Mouse (Mus musculus): ENCODE data around the gene Btg1. TPM values are rescaled to one million over a fixed set of nuclear protein-coding genes. Genes with fewer than 3 reads are reported as not detected.

The Btg1 gene
- polyA plus RNA-seq, 1 experiment from 2014 or later, result 35.9 TPM

- no peak for DNase-seq (ENCODE audit: low spot score)
- Histone ChIP-seq H3K9ac (ENCODE audit: low read length) (no peak overlapping the region), H3K27me3 (ENCODE audit: control insufficient read depth, insufficient read depth, low read length) (no peaks in the 10 kb centered on the region), H3K36me3 (ENCODE audit: control insufficient read depth, insufficient read depth, low read length) (no peaks in the 10 kb centered on the region), H3K9me3 (ENCODE audit: control insufficient read depth, low read length) (no peaks in the 10 kb centered on the region), H3K4me3 (ENCODE audit: low read depth, low read length) (no peak overlapping the region), H3K27ac (ENCODE audit: low read depth, low read length) (no peak overlapping the region), H3K4me2 (ENCODE audit: low read depth, low read length, severe bottlenecking) (no peak overlapping the region), H3K4me1 (replicated peaks; ENCODE audit: control insufficient read depth, insufficient read depth, low read length) (no peaks in the 10 kb centered on the region)
- no peak for ATAC-seq (replicated peaks; ENCODE audit: low FRiP score)
- 82% methylated on average over 4 of the region's 4 CpGs for WGBS
Observed at GRCm38 (mm10) chr10:96586191-96586880, 30.5 kb upstream of the Btg1 start.

GRCm38 (mm10) chr10:96586881-96587217 lies 30.0 kb upstream of the Btg1 start:
- DNase-seq (ENCODE audit: low spot score), result no peak
- Histone ChIP-seq H3K27me3 (ENCODE audit: control insufficient read depth, insufficient read depth, low read length) (no peaks in the 10 kb centered on the region), H3K4me1 (replicated peaks; ENCODE audit: control insufficient read depth, insufficient read depth, low read length) (no peaks in the 10 kb centered on the region), H3K36me3 (ENCODE audit: control insufficient read depth, insufficient read depth, low read length) (no peaks in the 10 kb centered on the region), H3K27ac (ENCODE audit: low read depth, low read length) (no peak overlapping the region), H3K4me2 (ENCODE audit: low read depth, low read length, severe bottlenecking) (no peak overlapping the region), H3K9me3 (ENCODE audit: control insufficient read depth, low read length) (no peaks in the 10 kb centered on the region), H3K9ac (ENCODE audit: low read length) (no peak overlapping the region), H3K4me3 (ENCODE audit: low read depth, low read length) (no peak overlapping the region)
- no peak for ATAC-seq (replicated peaks; ENCODE audit: low FRiP score)
- WGBS, result 71% methylated on average over 4 of the region's 4 CpGs

- Histone ChIP-seq H3K27ac (ENCODE audit: low read depth, low read length) (no peak overlapping the region), H3K36me3 (ENCODE audit: control insufficient read depth, insufficient read depth, low read length) (no peaks in the 10 kb centered on the region), H3K9me3 (ENCODE audit: control insufficient read depth, low read length) (no peaks in the 10 kb centered on the region), H3K4me2 (ENCODE audit: low read depth, low read length, severe bottlenecking) (no peak overlapping the region), H3K4me1 (replicated peaks; ENCODE audit: control insufficient read depth, insufficient read depth, low read length) (no peaks in the 10 kb centered on the region), H3K4me3 (ENCODE audit: low read depth, low read length) (no peak overlapping the region), H3K9ac (ENCODE audit: low read length) (no peak overlapping the region), H3K27me3 (ENCODE audit: control insufficient read depth, insufficient read depth, low read length) (no peaks in the 10 kb centered on the region)
- ATAC-seq (replicated peaks; ENCODE audit: low FRiP score), result no peak
- no peak for DNase-seq (ENCODE audit: low spot score)
- WGBS, result 92% methylated on average over 6 of the region's 6 CpGs
Observed at GRCm38 (mm10) chr10:96588233-96588632, 28.6 kb upstream of the Btg1 start.

GRCm38 (mm10) chr10:96589781-96590180 lies 27.0 kb upstream of the Btg1 start:
- H3K4me1 ChIP-seq (replicated peaks; ENCODE audit: control insufficient read depth, insufficient read depth, low read length), result no peaks in the 10 kb centered on the region
- 87% methylated on average over 5 of the region's 5 CpGs for WGBS
- H3K27ac ChIP-seq (ENCODE audit: low read depth, low read length), result no peak overlapping the region
- H3K4me2 ChIP-seq (ENCODE audit: low read depth, low read length, severe bottlenecking), result no peak overlapping the region
- no peaks in the 10 kb centered on the region for H3K27me3 ChIP-seq (ENCODE audit: control insufficient read depth, insufficient read depth, low read length)
- H3K4me3 ChIP-seq (ENCODE audit: low read depth, low read length), result no peak overlapping the region
- ATAC-seq (replicated peaks; ENCODE audit: low FRiP score) (no peak), DNase-seq (ENCODE audit: low spot score) (no peak)
- H3K9ac ChIP-seq (ENCODE audit: low read length), result no peak overlapping the region
- no peaks in the 10 kb centered on the region for H3K36me3 ChIP-seq (ENCODE audit: control insufficient read depth, insufficient read depth, low read length)
- H3K9me3 ChIP-seq (ENCODE audit: control insufficient read depth, low read length), result no peaks in the 10 kb centered on the region

GRCm38 (mm10) chr10:96592089-96592488 lies 24.7 kb upstream of the Btg1 start:
- Histone ChIP-seq H3K4me1 (replicated peaks; ENCODE audit: control insufficient read depth, insufficient read depth, low read length) (no peaks in the 10 kb centered on the region), H3K27me3 (ENCODE audit: control insufficient read depth, insufficient read depth, low read length) (no peaks in the 10 kb centered on the region), H3K9ac (ENCODE audit: low read length) (no peak overlapping the region), H3K27ac (ENCODE audit: low read depth, low read length) (no peak overlapping the region), H3K4me2 (ENCODE audit: low read depth, low read length, severe bottlenecking) (no peak overlapping the region), H3K9me3 (ENCODE audit: control insufficient read depth, low read length) (no peaks in the 10 kb centered on the region), H3K4me3 (ENCODE audit: low read depth, low read length) (no peak overlapping the region), H3K36me3 (ENCODE audit: control insufficient read depth, insufficient read depth, low read length) (no peaks in the 10 kb centered on the region)
- WGBS, result 77% methylated on average over 1 of the region's 2 CpGs
- ATAC-seq (replicated peaks; ENCODE audit: low FRiP score) (no peak), DNase-seq (ENCODE audit: low spot score) (no peak)

- no peak for DNase-seq (ENCODE audit: low spot score)
- ATAC-seq (replicated peaks; ENCODE audit: low FRiP score), result no peak
- 87% methylated on average over 10 of the region's 10 CpGs for WGBS
- Histone ChIP-seq H3K27me3 (ENCODE audit: control insufficient read depth, insufficient read depth, low read length) (no peaks in the 10 kb centered on the region), H3K4me2 (ENCODE audit: low read depth, low read length, severe bottlenecking) (no peak overlapping the region), H3K4me3 (ENCODE audit: low read depth, low read length) (no peak overlapping the region), H3K9me3 (ENCODE audit: control insufficient read depth, low read length) (no peaks in the 10 kb centered on the region), H3K36me3 (ENCODE audit: control insufficient read depth, insufficient read depth, low read length) (no peaks in the 10 kb centered on the region), H3K27ac (ENCODE audit: low read depth, low read length) (no peak overlapping the region), H3K4me1 (replicated peaks; ENCODE audit: control insufficient read depth, insufficient read depth, low read length) (no peaks in the 10 kb centered on the region), H3K9ac (ENCODE audit: low read length) (no peak overlapping the region)
Observed at GRCm38 (mm10) chr10:96595435-96596132, 21.2 kb upstream of the Btg1 start.

- no peak for ATAC-seq (replicated peaks; ENCODE audit: low FRiP score)
- no peak overlapping the region for H3K4me3 ChIP-seq (ENCODE audit: low read depth, low read length)
- no peak overlapping the region for H3K4me2 ChIP-seq (ENCODE audit: low read depth, low read length, severe bottlenecking)
- no peak for DNase-seq (ENCODE audit: low spot score)
- no peaks in the 10 kb centered on the region for H3K36me3 ChIP-seq (ENCODE audit: control insufficient read depth, insufficient read depth, low read length)
- no peaks in the 10 kb centered on the region for H3K9me3 ChIP-seq (ENCODE audit: control insufficient read depth, low read length)
- H3K27ac ChIP-seq (ENCODE audit: low read depth, low read length), result no peak overlapping the region
- WGBS, result 89% methylated on average over 7 of the region's 7 CpGs
- no peaks in the 10 kb centered on the region for H3K4me1 ChIP-seq (replicated peaks; ENCODE audit: control insufficient read depth, insufficient read depth, low read length)
- H3K9ac ChIP-seq (ENCODE audit: low read length), result no peak overlapping the region
- H3K27me3 ChIP-seq (ENCODE audit: control insufficient read depth, insufficient read depth, low read length), result no peaks in the 10 kb centered on the region
Observed at GRCm38 (mm10) chr10:96596411-96596810, 20.4 kb upstream of the Btg1 start.

GRCm38 (mm10) chr10:96599641-96600040 lies 17.2 kb upstream of the Btg1 start:
- Histone ChIP-seq H3K4me1 (replicated peaks; ENCODE audit: control insufficient read depth, insufficient read depth, low read length) (no peaks in the 10 kb centered on the region), H3K27ac (ENCODE audit: low read depth, low read length) (no peak overlapping the region), H3K4me3 (ENCODE audit: low read depth, low read length) (no peak overlapping the region), H3K4me2 (ENCODE audit: low read depth, low read length, severe bottlenecking) (no peak overlapping the region), H3K36me3 (ENCODE audit: control insufficient read depth, insufficient read depth, low read length) (no peaks in the 10 kb centered on the region), H3K9ac (ENCODE audit: low read length) (no peak overlapping the region), H3K9me3 (ENCODE audit: control insufficient read depth, low read length) (no peaks in the 10 kb centered on the region), H3K27me3 (ENCODE audit: control insufficient read depth, insufficient read depth, low read length) (no peaks in the 10 kb centered on the region)
- no peak for ATAC-seq (replicated peaks; ENCODE audit: low FRiP score)
- no peak for DNase-seq (ENCODE audit: low spot score)
- WGBS, result 92% methylated on average over 5 of the region's 5 CpGs

- WGBS, result 97% methylated on average over 4 of the region's 4 CpGs
- ATAC-seq (replicated peaks; ENCODE audit: low FRiP score), result no peak
Observed at GRCm38 (mm10) chr10:96601670-96602069, 15.1 kb upstream of the Btg1 start.

More at GRCm38 (mm10) chr10:96601670-96602069, 15.1 kb upstream of the Btg1 start:
- no peak for DNase-seq (ENCODE audit: low spot score)
- no peaks in the 10 kb centered on the region for H3K4me1 ChIP-seq (replicated peaks; ENCODE audit: control insufficient read depth, insufficient read depth, low read length)
- no peak overlapping the region for H3K4me2 ChIP-seq (ENCODE audit: low read depth, low read length, severe bottlenecking)
- H3K9me3 ChIP-seq (ENCODE audit: control insufficient read depth, low read length), result no peaks in the 10 kb centered on the region
- H3K27me3 ChIP-seq (ENCODE audit: control insufficient read depth, insufficient read depth, low read length), result no peaks in the 10 kb centered on the region
- no peak overlapping the region for H3K27ac ChIP-seq (ENCODE audit: low read depth, low read length)
- no peak overlapping the region for H3K4me3 ChIP-seq (ENCODE audit: low read depth, low read length)
- no peak overlapping the region for H3K9ac ChIP-seq (ENCODE audit: low read length)
- H3K36me3 ChIP-seq (ENCODE audit: control insufficient read depth, insufficient read depth, low read length), result no peaks in the 10 kb centered on the region

All from forebrain, embryonic 11.5 days (tissue).